Mouse (Mus musculus): ENCODE data around the gene Lonp1. TPM values are rescaled to one million over a fixed set of nuclear protein-coding genes. Genes with fewer than 3 reads are reported as not detected.

Lonp1 gene
- polyA plus RNA-seq, 1 experiment from 2014 or later = 65.1 TPM

DNA sequence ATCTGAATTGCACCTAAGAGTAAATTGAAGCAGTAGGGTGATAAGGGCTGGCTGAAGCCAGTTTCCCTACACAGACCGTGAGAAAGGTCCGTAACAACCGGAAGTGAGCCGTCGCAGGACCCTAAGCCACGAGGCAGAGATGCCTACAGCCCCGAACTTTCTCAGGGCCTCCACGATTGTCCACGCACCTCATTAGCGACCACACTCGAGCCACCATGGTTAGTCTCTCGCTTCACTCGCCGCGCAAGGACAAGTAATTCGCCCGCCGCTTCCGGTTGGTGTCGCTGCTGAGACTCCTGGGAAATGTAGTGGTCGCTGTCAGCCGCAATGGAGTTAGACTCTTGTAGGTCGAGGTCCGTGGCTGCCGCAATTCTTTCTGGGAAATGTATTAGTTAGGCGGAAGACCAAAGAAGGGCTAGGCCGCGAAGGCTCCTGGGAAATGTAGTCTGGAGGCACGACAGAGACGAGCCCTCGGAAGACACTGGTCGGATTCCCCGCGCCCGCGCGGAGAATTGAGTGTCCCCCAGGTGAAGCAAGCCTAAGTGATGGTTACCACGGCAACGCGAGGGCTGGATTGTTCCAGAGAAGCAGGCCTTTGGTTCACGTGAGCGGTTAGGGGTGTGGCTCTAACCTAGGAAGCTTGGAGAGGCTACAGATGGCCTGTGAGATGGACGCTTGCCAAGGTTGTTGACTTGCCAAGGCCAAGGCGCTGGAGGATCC, 17.1 kb downstream of the Lonp1 start, which contains the start of gene 2410015M20Rik:
Gene 2410015M20Rik (minus strand): TSS at position 320 of the 720 bp plus-strand sequence.
- peak; percentile 81 for ATAC-seq (ENCODE audit: insufficient number of reproducible peaks, insufficient read depth, low FRiP score, low TSS enrichment, low read depth)
- WGBS = under 1% methylated on average over 44 of the region's 44 CpGs
- peaks cover 34% of the 10 kb centered on the region for H3K4me1 ChIP-seq (replicated peaks)

DNA sequence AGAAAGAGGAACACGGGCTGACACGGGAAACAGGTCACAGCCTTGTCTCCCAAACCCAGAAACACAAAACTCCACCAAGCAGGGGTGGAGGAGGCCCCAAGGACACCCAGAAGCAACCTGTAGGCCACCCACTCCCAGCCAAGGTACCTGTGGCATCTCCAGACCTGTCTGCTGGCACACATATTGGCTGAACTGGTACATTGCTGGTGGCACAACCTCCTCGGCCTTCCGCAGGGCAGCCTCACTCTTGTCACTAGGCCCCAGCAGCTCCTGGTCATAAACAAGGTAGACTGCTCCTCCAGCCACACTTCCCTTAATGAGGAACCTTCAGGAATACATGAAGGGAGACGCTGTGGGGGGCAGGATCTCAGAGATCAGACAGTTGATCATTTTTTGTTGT, 18.0 kb downstream of the Lonp1 start:
- Histone ChIP-seq H3K4me2 (peak overlapping the region; percentile 82), H3K27me3 (no peaks in the 10 kb centered on the region), H3K9me3 (no peaks in the 10 kb centered on the region), H3K4me1 (replicated peaks) (peaks cover 28% of the 10 kb centered on the region), H3K9ac (replicated peaks) (peak overlapping the region; percentile 81), H3K36me3 (peaks cover 42% of the 10 kb centered on the region), H3K27ac (no peak overlapping the region), H3K4me3 (replicated peaks) (peak overlapping the region; percentile 67)
- WGBS = 53% methylated on average over 5 of the region's 5 CpGs
- no peak for ATAC-seq (ENCODE audit: insufficient number of reproducible peaks, insufficient read depth, low FRiP score, low TSS enrichment, low read depth)

More for the DNA sequence above, 17.1 kb downstream of the Lonp1 start, which contains the start of gene 2410015M20Rik:
- Histone ChIP-seq H3K9me3 (no peaks in the 10 kb centered on the region), H3K36me3 (peaks cover 39% of the 10 kb centered on the region), H3K9ac (replicated peaks) (peak within 1 kb of the TSS; percentile 81), H3K27ac (peak within 1 kb of the TSS; percentile 77), H3K4me2 (peak within 1 kb of the TSS; percentile 82), H3K27me3 (no peaks in the 10 kb centered on the region), H3K4me3 (replicated peaks) (peak within 1 kb of the TSS; percentile 67)

DNA sequence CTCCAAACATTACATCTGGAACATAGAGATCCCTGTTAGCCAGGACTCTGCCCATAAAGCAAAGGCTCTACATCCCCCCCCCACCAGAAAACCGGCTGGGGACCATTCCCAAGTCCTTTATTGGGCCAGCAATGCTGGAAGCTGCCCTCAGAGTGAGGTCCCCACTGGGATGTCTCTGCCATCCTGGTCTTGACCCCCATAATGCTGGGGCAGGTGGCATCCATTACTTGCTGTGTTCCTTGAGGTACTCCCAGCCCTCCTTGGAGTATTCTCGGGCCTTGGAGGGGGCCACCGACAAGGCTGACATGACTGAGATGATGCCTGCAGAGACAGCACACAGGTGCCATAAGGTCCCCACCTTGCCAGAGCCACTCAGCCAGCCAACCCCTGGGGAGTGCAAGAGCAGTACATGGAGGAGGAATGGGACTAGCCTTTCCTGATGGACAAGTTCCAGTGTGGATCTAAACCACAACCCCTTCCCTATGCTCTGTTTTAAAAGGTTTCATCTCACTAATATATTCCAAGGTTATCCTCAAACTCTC, 19.1 kb downstream of the Lonp1 start:
- no peak for ATAC-seq (ENCODE audit: insufficient number of reproducible peaks, insufficient read depth, low FRiP score, low TSS enrichment, low read depth)
- no peak overlapping the region for H3K9ac ChIP-seq (replicated peaks)
- no peaks in the 10 kb centered on the region for H3K9me3 ChIP-seq
- peaks cover 53% of the 10 kb centered on the region for H3K36me3 ChIP-seq
- H3K4me2 ChIP-seq = no peak overlapping the region
- H3K27ac ChIP-seq = no peak overlapping the region
- H3K4me3 ChIP-seq (replicated peaks) = no peak overlapping the region
- peaks cover 28% of the 10 kb centered on the region for H3K4me1 ChIP-seq (replicated peaks)
- WGBS = 59% methylated on average over 3 of the region's 3 CpGs
- H3K27me3 ChIP-seq = no peaks in the 10 kb centered on the region

DNA sequence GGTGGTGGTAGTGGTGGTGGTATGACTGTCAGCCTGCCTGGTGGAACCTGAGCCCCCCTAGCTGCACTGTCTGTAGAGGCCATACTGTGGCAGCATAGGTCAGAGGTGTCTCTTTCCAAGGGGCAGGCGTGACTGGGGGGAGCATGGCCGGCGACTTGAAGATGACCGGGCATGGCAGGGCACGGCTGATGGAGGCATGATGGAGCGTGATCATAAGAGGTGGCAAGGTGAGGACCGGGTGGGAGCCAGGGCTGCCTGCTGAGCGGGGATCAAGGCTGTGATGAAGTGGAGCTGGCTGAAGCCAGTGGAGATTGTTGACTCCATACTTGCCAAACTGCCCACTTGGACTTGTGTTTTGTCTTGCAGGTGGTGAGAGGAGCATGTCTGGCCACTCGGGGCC, 21.3 kb downstream of the Lonp1 start:
- WGBS = 90% methylated on average over 9 of the region's 9 CpGs

DNA sequence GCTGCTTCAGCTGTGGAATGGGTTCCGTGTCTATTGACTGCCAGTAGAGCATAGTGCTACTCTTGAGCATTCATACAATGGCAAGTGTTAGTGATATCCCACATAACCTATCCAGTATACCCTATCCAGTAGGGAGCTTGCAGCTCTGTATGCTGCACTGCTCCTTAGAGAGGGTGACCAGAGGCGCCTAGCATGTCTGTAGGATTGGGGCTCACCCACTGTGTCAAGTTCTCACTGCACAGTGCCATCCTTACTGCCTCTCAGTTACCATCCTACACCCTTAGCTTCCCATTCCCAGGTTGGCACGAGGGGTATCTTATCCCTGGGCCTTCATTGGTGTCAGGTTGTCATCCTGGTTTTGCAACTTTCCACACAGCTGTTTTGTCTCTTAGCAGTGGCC, 22.3 kb downstream of the Lonp1 start:
- no peak overlapping the region for H3K4me2 ChIP-seq
- WGBS = 91% methylated on average over 3 of the region's 3 CpGs
- ATAC-seq (ENCODE audit: insufficient number of reproducible peaks, insufficient read depth, low FRiP score, low TSS enrichment, low read depth) = no peak

More for the DNA sequence above, 21.3 kb downstream of the Lonp1 start:
- no peak overlapping the region for H3K4me3 ChIP-seq (replicated peaks)
- H3K36me3 ChIP-seq = peaks cover 75% of the 10 kb centered on the region
- no peak overlapping the region for H3K9ac ChIP-seq (replicated peaks)
- no peaks in the 10 kb centered on the region for H3K9me3 ChIP-seq
- no peak overlapping the region for H3K4me2 ChIP-seq
- H3K27me3 ChIP-seq = no peaks in the 10 kb centered on the region
- ATAC-seq (ENCODE audit: insufficient number of reproducible peaks, insufficient read depth, low FRiP score, low TSS enrichment, low read depth) = no peak
- peaks cover 21% of the 10 kb centered on the region for H3K4me1 ChIP-seq (replicated peaks)
- no peak overlapping the region for H3K27ac ChIP-seq

DNA sequence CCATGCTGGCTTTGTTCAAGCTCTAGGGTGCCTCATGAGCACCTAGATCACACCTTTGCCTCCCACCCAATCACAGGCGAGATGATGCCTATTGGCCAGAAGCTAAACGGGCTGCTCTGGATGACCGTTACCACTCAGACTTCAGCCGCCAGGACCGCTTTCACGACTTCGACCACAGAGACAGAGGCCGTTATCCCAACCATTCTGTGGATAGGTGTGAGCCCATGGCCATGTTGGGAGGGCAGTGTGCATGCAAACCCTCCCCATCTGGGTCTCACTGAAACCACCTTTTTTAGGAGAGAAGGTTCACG, 22.7 kb downstream of the Lonp1 start:
- ATAC-seq (ENCODE audit: insufficient number of reproducible peaks, insufficient read depth, low FRiP score, low TSS enrichment, low read depth) = no peak
- H3K27me3 ChIP-seq = no peaks in the 10 kb centered on the region
- no peak overlapping the region for H3K4me3 ChIP-seq (replicated peaks)
- WGBS = 84% methylated on average over 9 of the region's 9 CpGs
- no peak overlapping the region for H3K4me2 ChIP-seq
- peaks cover 14% of the 10 kb centered on the region for H3K4me1 ChIP-seq (replicated peaks)
- H3K9ac ChIP-seq (replicated peaks) = no peak overlapping the region
- no peaks in the 10 kb centered on the region for H3K9me3 ChIP-seq
- H3K27ac ChIP-seq = no peak overlapping the region
- H3K36me3 ChIP-seq = peaks cover 88% of the 10 kb centered on the region

More for the DNA sequence above, 22.3 kb downstream of the Lonp1 start:
- Histone ChIP-seq H3K9ac (replicated peaks) (no peak overlapping the region), H3K27ac (no peak overlapping the region), H3K4me1 (replicated peaks) (peaks cover 16% of the 10 kb centered on the region), H3K4me3 (replicated peaks) (no peak overlapping the region), H3K9me3 (no peaks in the 10 kb centered on the region), H3K36me3 (peaks cover 85% of the 10 kb centered on the region), H3K27me3 (no peaks in the 10 kb centered on the region)

DNA sequence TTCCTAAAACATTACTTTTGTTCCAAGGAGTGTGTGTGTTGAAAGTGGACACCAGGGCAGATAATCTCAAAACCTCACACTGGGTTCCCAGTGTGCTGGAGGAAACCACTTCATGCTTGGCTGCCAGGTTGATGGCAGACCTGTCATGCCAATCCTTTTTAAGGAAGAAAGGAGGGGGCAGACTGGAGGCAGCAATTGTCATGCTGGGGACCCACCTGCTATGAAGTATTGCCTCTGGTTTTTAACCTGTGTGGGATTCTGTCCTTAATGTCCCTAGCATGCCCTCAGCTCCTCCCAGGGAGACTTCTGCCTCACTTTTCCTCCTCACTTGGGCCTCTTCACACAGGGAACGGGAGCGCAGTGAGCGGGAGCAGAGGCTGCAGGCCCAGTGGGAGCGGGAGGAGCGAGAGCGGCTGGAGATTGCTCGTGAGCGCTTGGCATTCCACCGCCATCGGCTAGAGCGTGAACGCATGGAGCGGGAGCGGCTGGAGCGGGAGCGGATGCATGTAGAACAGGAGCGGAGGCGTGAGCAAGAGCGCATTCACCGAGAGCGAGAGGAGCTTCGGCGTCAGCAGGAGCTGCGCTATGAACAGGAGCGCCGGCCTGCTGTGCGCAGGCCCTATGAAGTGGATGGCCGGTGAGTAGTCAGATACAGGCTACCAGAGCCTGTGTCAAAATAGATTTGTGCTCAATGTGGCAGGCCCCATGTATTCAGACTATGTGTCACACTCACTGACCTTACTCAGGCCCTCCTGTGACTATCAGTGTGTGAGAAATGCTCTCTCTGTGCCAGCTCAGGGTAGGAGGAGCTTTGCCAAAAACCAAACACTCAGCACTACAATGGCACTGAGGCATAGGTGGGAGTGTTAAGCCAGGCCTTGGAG, 23.3 kb downstream of the Lonp1 start:
- WGBS = 96% methylated on average over 28 of the region's 28 CpGs

DNA sequence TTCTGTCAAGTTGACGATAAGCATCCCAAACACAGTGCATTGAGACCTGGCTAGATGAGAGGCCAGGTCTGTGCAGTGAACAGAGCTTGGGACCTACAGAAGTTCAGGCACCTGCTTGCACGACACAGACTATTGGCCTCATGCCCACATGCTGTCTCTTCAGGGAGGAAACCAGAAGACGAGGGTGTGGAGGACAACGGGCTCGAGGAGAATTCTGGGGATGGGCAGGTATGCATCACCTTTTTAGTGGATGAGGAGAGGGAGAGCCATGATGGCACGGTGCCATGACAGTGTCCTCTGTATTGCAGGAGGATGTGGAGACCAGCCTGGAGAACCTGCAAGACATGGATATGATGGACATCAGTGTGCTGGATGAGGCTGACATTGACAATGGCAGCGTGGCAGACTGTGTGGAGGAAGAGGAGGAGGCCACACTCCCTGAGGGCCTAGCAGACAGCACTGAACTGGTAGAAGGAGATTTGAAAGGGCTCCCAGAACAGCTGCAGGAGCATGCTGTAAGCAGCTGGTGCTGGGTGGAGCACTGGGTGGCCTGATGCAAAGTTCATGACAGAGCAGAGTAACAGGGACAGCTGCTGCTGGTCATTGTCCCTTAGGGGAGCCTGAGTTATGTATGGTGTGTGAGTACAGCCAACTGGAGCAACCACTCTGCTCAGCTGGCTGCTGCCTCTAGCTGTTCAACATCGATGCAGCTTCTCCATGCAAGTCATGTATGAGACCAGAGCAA, 33.0 kb downstream of the Lonp1 start:
- no peak overlapping the region for H3K9ac ChIP-seq (replicated peaks)
- WGBS = 90% methylated on average over 8 of the region's 8 CpGs
- peaks cover 96% of the 10 kb centered on the region for H3K36me3 ChIP-seq
- no peaks in the 10 kb centered on the region for H3K4me1 ChIP-seq (replicated peaks)
- H3K9me3 ChIP-seq = no peaks in the 10 kb centered on the region
- H3K4me2 ChIP-seq = no peak overlapping the region
- ATAC-seq (ENCODE audit: insufficient number of reproducible peaks, insufficient read depth, low FRiP score, low TSS enrichment, low read depth) = peak; percentile 12; the same call in 1 of the 2 replicates
- H3K27ac ChIP-seq = 0 out of 2 replicates have a peak overlapping the region, but pooled peaks have one; percentile 4
- no peaks in the 10 kb centered on the region for H3K27me3 ChIP-seq
- H3K4me3 ChIP-seq (replicated peaks) = no peak overlapping the region

More for the DNA sequence above, 23.3 kb downstream of the Lonp1 start:
- peaks cover 88% of the 10 kb centered on the region for H3K36me3 ChIP-seq
- no peaks in the 10 kb centered on the region for H3K27me3 ChIP-seq
- H3K4me2 ChIP-seq = no peak overlapping the region
- ATAC-seq (ENCODE audit: insufficient number of reproducible peaks, insufficient read depth, low FRiP score, low TSS enrichment, low read depth) = no peak
- H3K9me3 ChIP-seq = no peaks in the 10 kb centered on the region
- no peak overlapping the region for H3K9ac ChIP-seq (replicated peaks)
- no peak overlapping the region for H3K4me3 ChIP-seq (replicated peaks)
- H3K27ac ChIP-seq = no peak overlapping the region
- H3K4me1 ChIP-seq (replicated peaks) = peaks cover 8% of the 10 kb centered on the region

DNA sequence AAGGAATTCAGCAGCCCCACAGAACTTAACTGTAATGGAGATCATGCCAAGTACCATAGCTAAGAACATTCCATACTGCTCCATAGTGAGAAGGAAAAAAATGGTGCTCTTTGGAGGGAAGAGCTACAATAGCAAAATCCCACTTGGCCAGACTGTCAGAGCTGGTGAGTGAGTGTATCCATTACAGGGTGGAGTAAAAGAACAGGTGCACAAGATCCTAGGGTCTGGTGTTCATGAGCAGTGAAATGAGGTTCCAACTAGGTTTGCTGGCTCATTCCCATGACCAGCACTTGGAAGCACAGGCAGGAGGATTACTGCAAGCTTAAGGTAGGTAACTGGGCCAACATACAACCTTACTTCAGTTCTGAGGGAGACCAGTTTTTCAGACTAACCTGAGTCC, 34.1 kb downstream of the Lonp1 start:
- Histone ChIP-seq H3K9ac (replicated peaks) (no peak overlapping the region), H3K36me3 (peaks cover 100% of the 10 kb centered on the region), H3K4me2 (no peak overlapping the region), H3K27ac (no peak overlapping the region), H3K27me3 (no peaks in the 10 kb centered on the region), H3K4me1 (replicated peaks) (peaks cover 7% of the 10 kb centered on the region; the same call in 1 of the 2 replicates), H3K9me3 (no peaks in the 10 kb centered on the region), H3K4me3 (replicated peaks) (no peak overlapping the region)
- no peak for ATAC-seq (ENCODE audit: insufficient number of reproducible peaks, insufficient read depth, low FRiP score, low TSS enrichment, low read depth)

DNA sequence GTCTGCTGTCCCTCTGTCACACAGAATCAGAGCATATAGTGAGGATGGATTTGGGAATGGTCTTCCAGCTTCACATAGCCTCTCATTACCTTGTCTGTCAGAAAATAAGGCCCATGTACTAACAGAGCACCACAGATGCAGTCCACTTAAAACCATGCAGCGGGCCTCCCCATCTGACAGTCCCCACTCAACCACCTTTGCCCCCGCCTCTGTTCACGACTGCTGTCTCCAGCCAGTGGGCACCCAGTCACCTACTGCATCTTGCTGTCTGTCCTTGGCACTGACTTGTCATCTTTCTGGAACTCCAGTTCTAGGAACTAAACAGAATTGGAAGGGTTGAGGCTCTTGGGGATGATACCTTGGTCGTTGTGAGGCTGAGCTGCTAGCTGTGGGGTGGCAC, 37.8 kb downstream of the Lonp1 start:
- WGBS = 96% methylated on average over 4 of the region's 4 CpGs
- ATAC-seq (ENCODE audit: insufficient number of reproducible peaks, insufficient read depth, low FRiP score, low TSS enrichment, low read depth) = no peak

More for the DNA sequence above, 37.8 kb downstream of the Lonp1 start:
- Histone ChIP-seq H3K9ac (replicated peaks) (no peak overlapping the region), H3K4me1 (replicated peaks) (peaks cover 24% of the 10 kb centered on the region), H3K4me3 (replicated peaks) (no peak overlapping the region), H3K36me3 (peaks cover 80% of the 10 kb centered on the region), H3K27ac (no peak overlapping the region), H3K27me3 (no peaks in the 10 kb centered on the region), H3K4me2 (no peak overlapping the region), H3K9me3 (no peaks in the 10 kb centered on the region)
